Mouse (Mus musculus) thymus, adult 2 months (tissue): Measurements from ENCODE around the gene Manba. TPM values are rescaled to one million over a fixed set of nuclear protein-coding genes. Genes with fewer than 3 reads are reported as not detected.
"Not testable (repeated sequence)": the region's sequence is repeated elsewhere in the genome, so short reads cannot be mapped to it uniquely, and the experiment has no call there.

ENCODE experiments used
- DNase-seq: peaks from one replicate; pipeline ENCODE4 v3.0.0; 2021
- H3K27ac ChIP-seq: fragments of 200-500 bp; 2 replicates; pipeline ENCODE4 v1.5.1; 2012; ENCODE audit warnings: low read length, control low read depth; ENCODE audit not compliant: control insufficient read depth, insufficient read depth
- H3K27me3 ChIP-seq: fragments of 200-500 bp; 2 replicates; pipeline ENCODE4 v1.6.1; 2012; ENCODE audit warnings: mild to moderate bottlenecking, low read length, moderate library complexity, mixed read lengths; ENCODE audit not compliant: control insufficient read depth, insufficient read depth
- H3K36me3 ChIP-seq: fragments of 200-500 bp; 2 replicates; pipeline ENCODE4 v1.6.1; 2012; ENCODE audit warnings: mild to moderate bottlenecking, low read length, moderate library complexity; ENCODE audit not compliant: control insufficient read depth, insufficient read depth
- H3K4me1 ChIP-seq: fragments of 200-500 bp; replicated peaks from 2 replicates; pipeline ENCODE4 v1.6.1; 2012; ENCODE audit warnings: low read length; ENCODE audit not compliant: control insufficient read depth, insufficient read depth
- H3K4me3 ChIP-seq: fragments of 200-500 bp; 2 replicates; pipeline ENCODE4 v1.5.1; 2012; ENCODE audit warnings: mild to moderate bottlenecking, low read length, control low read depth, moderate library complexity; ENCODE audit not compliant: control insufficient read depth, insufficient read depth
- CTCF ChIP-seq: fragments of 200-500 bp; IDR thresholded peaks from 2 replicates; pipeline ENCODE4 v1.5.1; 2012; ENCODE audit warnings: mild to moderate bottlenecking, control low read depth, low read length, moderate library complexity, borderline replicate concordance; ENCODE audit not compliant: control insufficient read depth, poor library complexity, insufficient read depth; ENCODE audit errors: extremely low read depth
- POLR2A ChIP-seq: fragments of 200-500 bp; IDR thresholded peaks from 2 replicates; pipeline ENCODE4 v1.6.1; 2012; ENCODE audit warnings: mild to moderate bottlenecking, low read length, control low read depth, moderate library complexity; ENCODE audit not compliant: control insufficient read depth, poor library complexity, insufficient read depth; ENCODE audit errors: extremely low read depth
- WGBS: fragments of 180-500 bp; shearing (Covaris S2); methylation state at CpG from one replicate; pipeline ENCODE4 v1.1.7; 2018; 5-methylcytosine and 5-hydroxymethylcytosine counted together
- polyA plus RNA-seq: library from polyadenylated mRNA; depleted of rRNA; stranded (reverse); fragments of >200 nt; gene quantifications from 2 replicates; pipeline ENCODE4 v1.2.3, GENCODE M21; 2012

Gene Manba
- polyA plus RNA-seq, 1 experiment, result 7.2 TPM

- peaks cover 15% of the 10 kb centered on the region for H3K36me3 ChIP-seq
- no peak for TF ChIP-seq CTCF
- no peak for TF ChIP-seq POLR2A
- WGBS, result 62% methylated on average over 4 of the region's 4 CpGs
- no peaks in the 10 kb centered on the region for H3K27me3 ChIP-seq
- no peak overlapping the region for H3K27ac ChIP-seq
- H3K4me3 ChIP-seq, result no peak overlapping the region
- no peak for DNase-seq
- H3K4me1 ChIP-seq, result no peaks in the 10 kb centered on the region
These were observed 15.4 kb upstream of the Manba start for GRCm38 (mm10) chr3:135469974-135470373.

DNA sequence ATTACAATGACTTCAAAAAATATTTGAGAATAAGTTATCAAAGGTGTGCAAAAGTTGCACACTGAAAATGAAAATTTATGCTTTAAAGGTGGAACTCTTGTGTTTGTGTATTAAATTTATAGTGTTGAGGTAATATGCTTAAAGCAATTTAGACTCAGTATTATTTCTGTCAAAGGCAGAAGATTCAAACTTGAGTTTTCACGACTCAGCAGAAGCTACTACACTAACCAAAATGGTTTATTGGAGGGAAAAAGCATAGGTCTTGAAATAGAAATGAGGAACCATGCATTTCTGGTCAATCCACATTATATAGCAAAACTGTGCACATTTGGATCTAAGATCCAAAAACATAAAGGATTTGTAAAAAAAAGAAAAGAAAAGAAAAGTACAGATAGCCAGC, 14.6 kb upstream of the Manba start:
- no peak for TF ChIP-seq POLR2A
- TF ChIP-seq CTCF, result no peak
- no peak overlapping the region for H3K4me3 ChIP-seq
- H3K27ac ChIP-seq, result no peak overlapping the region
- H3K36me3 ChIP-seq, result peaks cover 13% of the 10 kb centered on the region
- H3K4me1 ChIP-seq, result no peaks in the 10 kb centered on the region
- 17% methylated on average over 1 of the region's 1 CpGs for WGBS
- H3K27me3 ChIP-seq, result no peaks in the 10 kb centered on the region
- DNase-seq, result no peak

GRCm38 (mm10) chr3:135475025-135475424, 10.4 kb upstream of the Manba start:
- H3K4me1 ChIP-seq, result no peaks in the 10 kb centered on the region
- H3K36me3 ChIP-seq, result no peaks in the 10 kb centered on the region
- WGBS, result 95% methylated on average over 8 of the region's 8 CpGs
- H3K27ac ChIP-seq, result no peak overlapping the region
- TF ChIP-seq POLR2A, result no peak
- no peak for TF ChIP-seq CTCF
- no peaks in the 10 kb centered on the region for H3K27me3 ChIP-seq
- no peak for DNase-seq
- no peak overlapping the region for H3K4me3 ChIP-seq

DNA sequence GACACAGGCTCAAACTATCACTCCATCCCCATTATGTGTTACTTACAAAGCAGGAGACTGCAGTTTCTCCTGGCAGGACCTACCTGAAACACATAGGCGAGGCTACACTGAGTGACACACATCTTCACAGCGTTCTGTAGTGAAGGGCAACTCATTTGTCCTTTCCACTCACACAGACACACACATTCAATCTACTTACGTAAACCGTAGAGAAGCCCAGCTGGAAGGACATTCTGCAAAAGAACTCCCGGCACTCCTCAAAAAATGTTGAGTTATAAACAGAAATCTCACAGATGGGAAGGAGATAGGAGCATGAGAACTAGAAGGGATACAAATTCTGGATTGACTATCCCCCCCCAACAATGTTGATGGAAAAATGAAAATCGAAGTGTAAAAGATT, 9.1 kb upstream of the Manba start:
- TF ChIP-seq POLR2A (no peak), CTCF (no peak)
- 93% methylated on average over 6 of the region's 6 CpGs for WGBS

DNA sequence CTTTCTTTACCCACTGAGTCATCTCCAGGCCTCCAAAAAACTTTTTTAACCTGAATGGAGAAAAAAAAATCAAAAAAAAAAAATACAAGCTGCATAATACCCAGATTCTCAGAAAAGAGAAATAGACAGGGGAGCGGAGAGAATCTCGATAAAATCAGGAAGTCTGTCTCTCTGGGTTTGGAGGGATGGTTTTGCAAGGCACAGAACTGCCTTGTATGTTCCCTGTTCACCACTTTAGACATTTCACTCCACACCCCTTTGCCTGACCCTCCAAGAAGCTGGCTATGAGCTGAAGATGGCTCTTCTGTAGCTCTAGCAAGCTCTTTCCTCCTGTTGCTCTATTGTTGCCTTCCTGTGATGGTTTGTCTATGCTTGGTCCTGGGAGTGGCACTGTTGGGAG, 8.4 kb upstream of the Manba start:
- 43% methylated on average over 2 of the region's 2 CpGs for whole genome bisulfite sequencing
- DNase-seq, result no peak
- Histone ChIP-seq H3K4me1 (no peaks in the 10 kb centered on the region), H3K27ac (no peak overlapping the region), H3K27me3 (no peaks in the 10 kb centered on the region), H3K4me3 (no peak overlapping the region), H3K36me3 (no peaks in the 10 kb centered on the region)
- TF ChIP-seq CTCF, result no peak
- no peak for TF ChIP-seq POLR2A

More for the DNA sequence above, 9.1 kb upstream of the Manba start:
- H3K4me3 ChIP-seq, result no peak overlapping the region
- H3K4me1 ChIP-seq, result no peaks in the 10 kb centered on the region
- no peaks in the 10 kb centered on the region for H3K36me3 ChIP-seq
- DNase-seq, result no peak
- no peaks in the 10 kb centered on the region for H3K27me3 ChIP-seq
- no peak overlapping the region for H3K27ac ChIP-seq

GRCm38 (mm10) chr3:135479090-135479489, 6.3 kb upstream of the Manba start:
- not testable (repeated sequence) for H3K36me3 ChIP-seq
- WGBS, result 93% methylated on average over 5 of the region's 5 CpGs

GRCm38 (mm10) chr3:135480767-135481166, 4.6 kb upstream of the Manba start:
- Histone ChIP-seq H3K36me3 (no peaks in the 10 kb centered on the region), H3K27me3 (no peaks in the 10 kb centered on the region), H3K27ac (no peak overlapping the region), H3K4me3 (no peak overlapping the region), H3K4me1 (peaks cover 5% of the 10 kb centered on the region; the same call in 1 of the 2 replicates)
- no peak for TF ChIP-seq CTCF
- no peak for TF ChIP-seq POLR2A
- DNase-seq, result no peak
- WGBS, result 97% methylated on average over 6 of the region's 6 CpGs

More at GRCm38 (mm10) chr3:135479090-135479489, 6.3 kb upstream of the Manba start:
- DNase-seq, H3K27ac ChIP-seq, H3K4me1 ChIP-seq, H3K27me3 ChIP-seq, H3K4me3 ChIP-seq: not testable (repeated sequence)
